Mouse (Mus musculus): ENCODE data around the gene Arhgef15. TPM values are rescaled to one million over a fixed set of nuclear protein-coding genes. Genes with fewer than 3 reads are reported as not detected.
A peak's percentile ranks its signal among the peaks of the same experiment; 100 is the strongest.

The Arhgef15 gene
- polyA plus RNA-seq, 1 experiment, result not detected

DNA sequence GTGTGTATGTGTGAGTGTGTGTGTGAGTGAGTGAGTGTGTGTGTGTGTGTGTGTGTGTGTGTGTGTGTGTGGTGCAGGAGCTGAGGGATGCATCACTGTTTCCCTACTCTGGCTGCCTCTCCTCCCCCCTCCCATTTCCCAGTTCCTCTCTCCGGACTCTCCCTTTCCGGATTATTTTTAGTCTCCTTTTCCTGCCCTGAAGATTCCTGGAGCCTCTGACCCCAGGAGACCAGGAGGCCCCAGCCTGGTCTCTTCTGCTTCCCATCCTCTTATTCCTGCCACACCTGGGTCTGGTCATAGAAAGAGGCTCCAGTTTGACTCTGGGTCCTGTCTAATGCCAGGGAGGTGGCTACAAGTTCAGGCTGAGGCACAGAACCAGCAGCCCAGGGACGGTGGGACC, 1.2 kb downstream of the Arhgef15 start:
- WGBS, result 35% methylated on average over 3 of the region's 3 CpGs
- TF ChIP-seq POLR2A (IDR thresholded peaks at IDR 0.05; ENCODE audit: insufficient read depth, low read depth, low read length), result no peak
- TF ChIP-seq CTCF (IDR thresholded peaks at IDR 0.05; ENCODE audit: insufficient read depth, low read depth, low read length), result no peak
- Histone ChIP-seq H3K27ac (ENCODE audit: insufficient read depth, low read depth, low read length) (no peak overlapping the region), H3K4me3 (ENCODE audit: insufficient read depth, low read depth, low read length) (no peak overlapping the region), H3K4me1 (ENCODE audit: control insufficient read depth, insufficient read depth, low read length) (peaks cover 14% of the 10 kb centered on the region; the same call in 1 of the 2 replicates)

DNA sequence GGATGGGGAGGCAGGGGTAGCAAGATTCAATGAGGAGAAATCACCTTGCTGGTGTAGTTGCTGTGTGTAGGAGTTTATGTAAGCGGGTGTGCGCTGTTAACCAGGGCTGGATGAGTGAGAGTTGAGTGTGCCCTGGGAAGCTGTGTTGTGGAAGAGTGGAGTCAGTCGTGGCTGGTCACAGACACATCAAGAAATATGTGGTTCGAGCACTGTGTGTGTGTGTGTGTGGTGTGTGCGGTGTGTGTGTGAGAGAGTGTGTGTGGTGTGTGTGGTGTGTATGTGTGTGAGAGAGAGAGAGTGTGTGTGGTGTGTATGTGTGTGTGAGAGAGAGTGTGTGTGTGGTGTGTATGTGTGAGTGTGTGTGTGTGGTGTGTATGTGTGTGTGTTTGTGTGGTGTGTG, 1.8 kb downstream of the Arhgef15 start:
- Histone ChIP-seq H3K4me1 (ENCODE audit: control insufficient read depth, insufficient read depth, low read length) (peaks cover 14% of the 10 kb centered on the region; the same call in 1 of the 2 replicates), H3K27ac (ENCODE audit: insufficient read depth, low read depth, low read length) (no peak overlapping the region), H3K4me3 (ENCODE audit: insufficient read depth, low read depth, low read length) (no peak overlapping the region)
- TF ChIP-seq POLR2A (IDR thresholded peaks at IDR 0.05; ENCODE audit: insufficient read depth, low read depth, low read length) (no peak), CTCF (IDR thresholded peaks at IDR 0.05; ENCODE audit: insufficient read depth, low read depth, low read length) (no peak)
- 55% methylated on average over 5 of the region's 5 CpGs for WGBS

DNA sequence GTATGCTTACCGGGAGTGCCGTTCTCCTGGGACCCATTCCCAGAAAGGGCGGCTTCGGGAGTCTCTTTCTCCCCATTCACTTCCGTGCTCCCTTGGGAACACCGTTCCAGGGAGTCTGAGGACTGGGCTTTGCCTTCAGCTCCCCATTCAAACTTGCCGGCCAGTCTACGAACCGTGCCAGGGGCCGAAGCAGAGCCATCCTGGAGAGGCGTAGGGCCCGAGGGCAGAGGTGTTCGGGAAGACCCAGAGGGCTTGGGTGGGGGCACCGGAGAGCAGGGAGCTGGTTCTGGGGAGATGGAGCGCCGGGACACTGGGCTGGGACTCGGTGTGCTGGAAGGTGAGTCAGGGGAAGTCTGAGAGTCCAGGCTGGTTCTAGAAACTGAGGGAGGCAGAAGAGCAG, 2.9 kb downstream of the Arhgef15 start:
- no peak overlapping the region for H3K27ac ChIP-seq (ENCODE audit: insufficient read depth, low read depth, low read length)
- TF ChIP-seq POLR2A (IDR thresholded peaks at IDR 0.05; ENCODE audit: insufficient read depth, low read depth, low read length), result no peak
- H3K4me1 ChIP-seq (ENCODE audit: control insufficient read depth, insufficient read depth, low read length), result peaks cover 14% of the 10 kb centered on the region; the same call in 1 of the 2 replicates
- 6% methylated on average over 17 of the region's 17 CpGs for whole genome bisulfite sequencing
- H3K4me3 ChIP-seq (ENCODE audit: insufficient read depth, low read depth, low read length), result peak overlapping the region; percentile 34

DNA sequence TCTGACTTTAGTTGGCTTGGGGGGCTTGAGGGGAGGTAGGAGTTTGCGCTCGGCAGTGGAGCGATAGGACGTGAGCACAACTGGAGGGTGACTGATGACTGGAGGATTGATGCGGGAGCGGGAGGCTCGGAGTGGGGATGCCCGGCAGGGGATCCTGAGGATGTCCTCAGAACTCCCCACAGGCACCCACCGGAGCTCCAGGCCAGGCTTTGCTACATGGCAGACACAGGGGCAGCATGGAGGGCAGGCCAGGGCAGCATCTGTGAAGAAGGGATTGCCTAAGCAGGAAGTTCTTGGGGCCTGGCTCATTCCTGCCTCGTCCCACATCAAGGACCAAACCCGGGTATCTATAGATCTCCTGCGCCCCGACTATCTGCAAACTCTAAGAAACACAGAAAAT, 3.4 kb downstream of the Arhgef15 start:
- Histone ChIP-seq H3K27ac (ENCODE audit: insufficient read depth, low read depth, low read length) (no peak overlapping the region), H3K4me1 (ENCODE audit: control insufficient read depth, insufficient read depth, low read length) (peaks cover 14% of the 10 kb centered on the region; the same call in 1 of the 2 replicates), H3K4me3 (ENCODE audit: insufficient read depth, low read depth, low read length) (no peak overlapping the region)
- WGBS, result 52% methylated on average over 13 of the region's 13 CpGs
- TF ChIP-seq POLR2A (IDR thresholded peaks at IDR 0.05; ENCODE audit: insufficient read depth, low read depth, low read length) (no peak), CTCF (IDR thresholded peaks at IDR 0.05; ENCODE audit: insufficient read depth, low read depth, low read length) (no peak)

DNA sequence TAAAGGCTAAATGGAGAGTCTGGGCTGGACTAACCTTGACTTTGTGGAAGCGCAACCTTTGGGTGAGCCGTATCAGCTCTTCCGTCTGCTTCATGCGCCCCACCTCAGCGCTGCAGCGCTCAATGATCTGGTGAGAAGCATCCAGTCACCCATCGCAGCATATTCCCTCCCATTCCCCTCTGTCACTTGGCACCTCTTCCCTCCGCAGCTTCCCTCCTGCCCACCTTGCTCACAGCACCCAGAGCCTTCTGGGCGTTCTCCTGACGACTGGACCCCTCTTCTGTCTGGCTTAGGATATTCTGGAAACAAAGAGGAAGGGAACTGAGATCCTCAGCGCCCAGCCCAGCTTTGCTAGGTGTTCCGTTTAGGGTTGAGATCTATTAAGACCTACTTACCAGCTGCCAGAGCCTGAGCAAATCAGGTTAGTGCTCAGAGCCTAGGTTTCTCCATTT, 9.7 kb downstream of the Arhgef15 start:
- Histone ChIP-seq H3K4me3 (ENCODE audit: insufficient read depth, low read depth, low read length) (peak overlapping the region; percentile 6), H3K4me1 (ENCODE audit: control insufficient read depth, insufficient read depth, low read length) (peaks cover 9% of the 10 kb centered on the region), H3K27ac (ENCODE audit: insufficient read depth, low read depth, low read length) (no peak overlapping the region)
- 7% methylated on average over 12 of the region's 12 CpGs for WGBS
- TF ChIP-seq POLR2A (IDR thresholded peaks at IDR 0.05; ENCODE audit: insufficient read depth, low read depth, low read length) (no peak), CTCF (IDR thresholded peaks at IDR 0.05; ENCODE audit: insufficient read depth, low read depth, low read length) (no peak)

DNA sequence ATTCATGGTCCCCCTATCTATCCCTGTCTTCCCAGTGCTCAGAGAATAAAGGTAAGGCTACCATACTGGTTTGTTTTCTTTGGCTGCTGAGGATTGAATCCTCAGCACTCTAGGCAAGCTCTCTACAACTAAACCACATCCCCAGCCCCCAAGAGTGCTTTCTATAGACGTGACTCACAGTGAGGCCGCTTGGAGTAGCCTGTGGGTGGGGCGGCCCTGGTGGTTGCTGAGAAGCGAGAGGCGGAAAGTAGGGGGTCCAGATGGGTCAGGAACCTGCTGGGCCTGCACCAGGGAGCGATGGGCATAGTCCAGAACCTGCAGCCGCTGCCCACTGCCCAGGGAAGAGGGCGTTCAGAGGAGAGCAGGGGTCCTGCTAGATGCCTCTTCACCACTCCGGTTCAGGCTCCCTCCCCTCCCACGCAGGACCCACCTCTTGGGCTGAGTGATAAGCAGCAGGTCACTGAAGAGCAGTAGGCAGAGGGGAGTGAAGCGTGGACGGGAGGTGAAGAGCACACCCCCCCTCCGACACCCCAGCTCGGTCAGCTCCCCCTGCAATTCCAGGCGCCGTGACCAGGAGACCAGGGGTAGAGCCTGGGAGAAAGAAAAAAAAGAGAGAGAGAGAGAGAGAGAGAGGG, 10.4 kb downstream of the Arhgef15 start:
- peaks cover 9% of the 10 kb centered on the region for H3K4me1 ChIP-seq (ENCODE audit: control insufficient read depth, insufficient read depth, low read length)
- peak overlapping the region; percentile 36 for H3K4me3 ChIP-seq (ENCODE audit: insufficient read depth, low read depth, low read length)
- no peak for TF ChIP-seq CTCF (IDR thresholded peaks at IDR 0.05; ENCODE audit: insufficient read depth, low read depth, low read length)
- no peak for TF ChIP-seq POLR2A (IDR thresholded peaks at IDR 0.05; ENCODE audit: insufficient read depth, low read depth, low read length)
- H3K27ac ChIP-seq (ENCODE audit: insufficient read depth, low read depth, low read length), result 0 out of 2 replicates have a peak overlapping the region, but pooled peaks have one; percentile 21
- WGBS, result 11% methylated on average over 16 of the region's 16 CpGs

DNA sequence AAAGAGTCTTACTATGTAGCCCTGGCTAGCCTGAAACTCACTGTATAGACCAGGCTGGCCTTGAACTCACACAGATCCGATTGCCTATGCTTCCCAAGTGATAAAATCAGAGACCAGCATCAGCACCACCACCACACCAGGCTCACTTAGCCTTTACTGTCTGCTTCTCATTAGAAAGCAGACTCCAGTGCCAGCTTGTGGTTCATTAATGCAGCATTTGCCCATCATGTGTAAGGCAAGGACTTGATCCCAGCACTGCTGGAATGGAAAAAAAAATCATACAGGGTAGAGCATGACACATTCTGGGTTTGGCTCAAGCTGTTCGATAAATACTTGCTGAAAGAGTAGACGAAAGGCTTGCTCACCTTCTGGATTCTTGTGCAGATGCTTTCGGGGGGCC, 11.3 kb downstream of the Arhgef15 start:
- WGBS, result 95% methylated on average over 4 of the region's 4 CpGs

DNA sequence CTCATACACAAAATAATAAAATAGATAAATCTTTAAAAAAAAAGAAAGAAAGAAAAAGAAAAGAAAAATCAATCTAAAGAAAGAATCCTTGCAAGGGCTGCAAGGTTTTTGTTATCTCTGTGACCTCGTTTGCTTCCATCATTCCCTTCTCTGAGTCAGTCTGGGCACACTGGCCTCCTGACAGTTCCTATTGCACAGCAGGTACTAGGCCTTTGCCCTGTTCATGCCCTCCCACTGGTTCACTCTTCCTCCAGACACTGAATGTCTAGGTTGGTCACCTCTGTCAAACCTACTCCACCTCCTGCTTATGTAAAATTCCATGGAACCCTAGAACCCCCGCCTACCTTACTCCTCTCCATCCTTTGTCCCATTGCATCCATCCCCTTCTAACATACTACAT, 12.0 kb downstream of the Arhgef15 start:
- WGBS, result 91% methylated on average over 2 of the region's 2 CpGs
- Histone ChIP-seq H3K27ac (ENCODE audit: insufficient read depth, low read depth, low read length) (no peak overlapping the region), H3K4me3 (ENCODE audit: insufficient read depth, low read depth, low read length) (no peak overlapping the region), H3K4me1 (ENCODE audit: control insufficient read depth, insufficient read depth, low read length) (peaks cover 9% of the 10 kb centered on the region)
- TF ChIP-seq POLR2A (IDR thresholded peaks at IDR 0.05; ENCODE audit: insufficient read depth, low read depth, low read length) (no peak), CTCF (IDR thresholded peaks at IDR 0.05; ENCODE audit: insufficient read depth, low read depth, low read length) (no peak)

More for the DNA sequence above, 11.3 kb downstream of the Arhgef15 start:
- no peak overlapping the region for H3K27ac ChIP-seq (ENCODE audit: insufficient read depth, low read depth, low read length)
- H3K4me1 ChIP-seq (ENCODE audit: control insufficient read depth, insufficient read depth, low read length), result peaks cover 9% of the 10 kb centered on the region
- no peak for TF ChIP-seq POLR2A (IDR thresholded peaks at IDR 0.05; ENCODE audit: insufficient read depth, low read depth, low read length)
- no peak for TF ChIP-seq CTCF (IDR thresholded peaks at IDR 0.05; ENCODE audit: insufficient read depth, low read depth, low read length)
- H3K4me3 ChIP-seq (ENCODE audit: insufficient read depth, low read depth, low read length), result no peak overlapping the region

DNA sequence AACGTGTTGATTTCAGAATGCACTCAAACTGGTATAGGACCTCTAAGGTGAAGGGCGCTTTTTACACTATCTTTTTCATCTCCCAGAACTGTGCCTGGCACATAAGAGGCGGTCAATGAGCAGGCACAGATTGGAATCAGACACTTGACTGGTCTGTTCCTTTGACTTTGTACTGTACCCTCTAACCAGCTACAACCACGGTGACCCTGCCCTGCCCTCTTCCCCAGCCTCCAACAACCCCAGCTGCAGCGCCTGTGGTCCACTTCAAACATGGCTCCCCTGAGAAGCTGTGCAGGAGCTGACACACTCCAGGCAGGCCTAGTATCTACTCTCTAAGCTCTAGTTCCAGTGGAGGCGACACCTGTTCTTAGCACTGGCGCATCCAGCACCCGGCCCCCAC, 14.5 kb downstream of the Arhgef15 start:
- Histone ChIP-seq H3K27ac (ENCODE audit: insufficient read depth, low read depth, low read length) (no peak overlapping the region), H3K4me1 (ENCODE audit: control insufficient read depth, insufficient read depth, low read length) (peaks cover 9% of the 10 kb centered on the region), H3K4me3 (ENCODE audit: insufficient read depth, low read depth, low read length) (no peak overlapping the region)
- TF ChIP-seq CTCF (IDR thresholded peaks at IDR 0.05; ENCODE audit: insufficient read depth, low read depth, low read length), result no peak
- TF ChIP-seq POLR2A (IDR thresholded peaks at IDR 0.05; ENCODE audit: insufficient read depth, low read depth, low read length), result no peak
- WGBS, result 95% methylated on average over 8 of the region's 8 CpGs

Measured in olfactory bulb, adult 2 months (tissue).